Mouse (Mus musculus) kidney, postnatal 0 days (tissue): ENCODE measurements around the gene Rab21. TPM values are rescaled to one million over a fixed set of nuclear protein-coding genes. Genes with fewer than 3 reads are reported as not detected.
A peak's percentile ranks its signal among the peaks of the same experiment; 100 is the strongest.

Experiments
- ATAC-seq: fragments of 200-750 bp; cut with Nextera tagmentation; replicated peaks from 2 replicates; pipeline ENCODE4 v1.8.0; 2017; ENCODE audit warnings: low read depth, moderate number of reproducible peaks, moderate TSS enrichment, moderate library complexity; ENCODE audit not compliant: low FRiP score
- DNase-seq: peaks from one replicate; pipeline ENCODE4 v3.0.0-alpha.2; 2016; ENCODE audit warnings: low spot score
- H3K27ac ChIP-seq: fragments of 300-500 bp; sonication (generic); 2 replicates; pipeline ENCODE4 v1.5.1; 2014; ENCODE audit warnings: mild to moderate bottlenecking
- H3K27me3 ChIP-seq: fragments of 300-500 bp; sonication (generic); 2 replicates; pipeline ENCODE4 v1.6.1; 2014; ENCODE audit warnings: low read length, mixed read lengths; ENCODE audit not compliant: insufficient read depth
- H3K36me3 ChIP-seq: fragments of 300-500 bp; sonication (generic); 2 replicates; pipeline ENCODE4 v1.6.1; 2014; ENCODE audit warnings: low read length, mixed read lengths; ENCODE audit not compliant: insufficient read depth
- H3K4me1 ChIP-seq: fragments of 300-500 bp; sonication (generic); replicated peaks from 2 replicates; pipeline ENCODE4 v1.6.1; 2014; ENCODE audit warnings: antibody characterized with exemption, low read length, mixed read lengths; ENCODE audit not compliant: insufficient read depth
- H3K4me2 ChIP-seq: fragments of 300-500 bp; sonication (generic); 2 replicates; pipeline ENCODE4 v1.6.1; 2014; ENCODE audit warnings: mild to moderate bottlenecking, low read length, moderate library complexity, mixed read lengths
- H3K4me3 ChIP-seq: fragments of 300-500 bp; sonication (generic); replicated peaks from 2 replicates; pipeline ENCODE4 v1.5.1; 2014; ENCODE audit warnings: low read depth, low read length
- H3K9ac ChIP-seq: fragments of 300-500 bp; sonication (generic); 2 replicates; pipeline ENCODE4 v1.6.1; 2014; ENCODE audit warnings: low read depth, low read length
- H3K9me3 ChIP-seq: fragments of 300-500 bp; sonication (generic); replicated peaks from 2 replicates; pipeline ENCODE4 v1.6.1; 2016; ENCODE audit warnings: low read length, inconsistent platforms, mixed read lengths
- CTCF ChIP-seq: IDR thresholded peaks from 2 replicates; pipeline ENCODE4 v1.5.1; 2016; ENCODE audit warnings: antibody characterized with exemption, low read depth, mild to moderate bottlenecking, moderate library complexity
- WGBS: fragments of 180-500 bp; shearing (Covaris S2); extraction: QIAGEN DNeasy Blood & Tissue Kit; methylation state at CpG from one replicate; pipeline ENCODE4 v1.1.7; 2014; 5-methylcytosine and 5-hydroxymethylcytosine counted together
- polyA plus RNA-seq: library from polyadenylated mRNA; unstranded; fragments of >200 nt; fragmentation: Nextera tagmentation; extraction: Ambion mirVana; gene quantifications from 2 replicates; pipeline ENCODE4 v1.2.1, GENCODE M21; 2015

The Rab21 gene
- polyA plus RNA-seq, 1 experiment from 2014 or later = 17.8 TPM

DNA sequence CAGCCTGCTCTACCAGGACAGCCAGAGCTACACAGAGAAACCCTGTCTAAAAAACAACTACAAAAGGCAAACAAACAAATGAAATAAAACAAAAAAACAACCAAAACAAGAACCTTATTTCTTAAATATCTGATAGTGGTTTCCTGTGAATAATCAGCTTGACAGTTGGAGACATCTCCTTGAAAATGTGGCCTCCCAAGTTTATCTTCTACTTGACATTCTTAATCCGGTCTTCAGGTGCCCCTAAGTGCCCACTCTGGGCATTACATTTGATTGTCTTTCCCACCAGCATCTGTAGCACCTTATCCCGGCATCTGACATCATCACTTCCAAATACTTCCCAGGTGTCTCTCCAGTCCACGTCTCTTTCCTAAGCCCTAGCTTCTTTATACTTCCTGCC is 61.9 kb downstream of the Rab21 start:
- H3K9ac ChIP-seq = no peak overlapping the region
- no peaks in the 10 kb centered on the region for H3K36me3 ChIP-seq
- H3K9me3 ChIP-seq = no peaks in the 10 kb centered on the region
- no peak overlapping the region for H3K4me3 ChIP-seq
- DNase-seq (no peak), ATAC-seq (no peak)
- H3K27me3 ChIP-seq = no peaks in the 10 kb centered on the region
- TF ChIP-seq CTCF = no peak
- no peak overlapping the region for H3K27ac ChIP-seq
- 79% methylated on average over 3 of the region's 3 CpGs for WGBS
- no peak overlapping the region for H3K4me2 ChIP-seq
- 0 out of 2 replicates have a peak, but pooled peaks cover 7% of the 10 kb centered on the region for H3K4me1 ChIP-seq

GRCm38 (mm10) chr10:115252321-115252757 is 63.1 kb downstream of the Rab21 start:
- Histone ChIP-seq H3K27ac (peak overlapping the region; percentile 11), H3K27me3 (no peaks in the 10 kb centered on the region), H3K9ac (peak overlapping the region; percentile 46), H3K4me1 (0 out of 2 replicates have a peak, but pooled peaks cover 7% of the 10 kb centered on the region), H3K36me3 (no peaks in the 10 kb centered on the region), H3K9me3 (no peaks in the 10 kb centered on the region), H3K4me2 (peak overlapping the region; percentile 75), H3K4me3 (peak overlapping the region; percentile 96)
- no peak for TF ChIP-seq CTCF
- 9% methylated on average over 10 of the region's 10 CpGs for WGBS
- DNase-seq = peak; percentile 44
- no peak for ATAC-seq

DNA sequence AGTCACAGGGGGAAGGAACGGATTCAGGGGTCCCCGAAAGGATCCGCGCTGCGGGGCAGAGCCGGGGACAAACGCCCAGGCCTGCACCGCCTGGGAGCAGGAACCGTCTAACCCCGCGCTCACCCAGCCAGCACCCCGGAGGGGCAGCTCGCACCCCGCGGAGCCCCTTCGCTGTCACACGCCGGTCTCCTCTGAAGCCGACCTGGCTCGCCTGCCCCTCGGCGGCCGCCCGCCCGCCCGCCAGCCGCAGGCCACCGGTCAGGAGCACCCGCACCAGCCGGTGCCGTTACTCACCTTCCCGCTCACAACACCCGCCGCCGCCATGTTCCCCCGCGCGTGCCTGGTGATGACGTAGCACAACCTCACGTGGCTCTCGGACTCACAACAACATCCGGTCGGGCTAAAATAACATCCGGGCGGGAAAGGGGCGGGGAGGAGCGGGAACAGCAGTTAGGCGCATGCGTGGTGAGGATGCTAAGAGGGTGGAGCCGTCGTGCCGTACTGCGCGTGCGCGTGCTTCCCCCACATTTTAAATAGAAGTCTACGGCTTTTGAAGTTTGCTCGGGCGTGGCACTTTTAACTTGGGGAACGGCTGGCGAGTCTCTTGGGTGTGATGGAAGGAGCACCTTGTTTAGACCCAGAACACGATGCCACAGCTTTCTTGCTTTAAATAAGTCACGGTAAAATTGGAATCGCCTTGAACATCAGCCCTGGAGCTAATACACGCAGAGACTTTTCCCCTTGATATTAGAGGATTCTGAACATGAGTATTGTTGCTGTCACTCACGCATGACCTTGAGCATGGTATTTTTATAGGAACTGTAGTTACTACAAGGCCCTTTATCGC is 64.1 kb downstream of the Rab21 start, which contains the start of gene Tbc1d15:
TSS of gene Tbc1d15 (minus strand) at position 380 of the 847 bp plus-strand sequence.
- under 1% methylated on average over 65 of the region's 67 CpGs for WGBS
- DNase-seq = peak; percentile 100
- no peak for TF ChIP-seq CTCF
- no peaks in the 10 kb centered on the region for H3K36me3 ChIP-seq
- peak within 1 kb of the TSS; percentile 96 for H3K4me3 ChIP-seq
- ATAC-seq = peak; percentile 98
- H3K4me2 ChIP-seq = peak within 1 kb of the TSS; percentile 75
- peak within 1 kb of the TSS; percentile 89 for H3K9ac ChIP-seq
- H3K4me1 ChIP-seq = 0 out of 2 replicates have a peak, but pooled peaks cover 7% of the 10 kb centered on the region
- H3K9me3 ChIP-seq = no peaks in the 10 kb centered on the region
- H3K27me3 ChIP-seq = no peaks in the 10 kb centered on the region
- H3K27ac ChIP-seq = peak within 1 kb of the TSS; percentile 66

GRCm38 (mm10) chr10:115250235-115251087 is 64.9 kb downstream of the Rab21 start:
- H3K27ac ChIP-seq = peak overlapping the region; percentile 66
- H3K9ac ChIP-seq = peak overlapping the region; percentile 89
- 30% methylated on average over 33 of the region's 38 CpGs for WGBS
- H3K36me3 ChIP-seq = no peaks in the 10 kb centered on the region
- ATAC-seq (peak; percentile 31), DNase-seq (peak; percentile 15)
- H3K27me3 ChIP-seq = no peaks in the 10 kb centered on the region
- no peak for TF ChIP-seq CTCF
- H3K4me2 ChIP-seq = peak overlapping the region; percentile 74
- no peaks in the 10 kb centered on the region for H3K9me3 ChIP-seq
- H3K4me3 ChIP-seq = peak overlapping the region; percentile 96
- 0 out of 2 replicates have a peak, but pooled peaks cover 7% of the 10 kb centered on the region for H3K4me1 ChIP-seq

GRCm38 (mm10) chr10:115248041-115248440 is 67.4 kb downstream of the Rab21 start:
- H3K4me2 ChIP-seq = peak overlapping the region; percentile 12; the same call in 1 of the 2 replicates
- no peak overlapping the region for H3K27ac ChIP-seq
- H3K4me3 ChIP-seq = no peak overlapping the region
- H3K27me3 ChIP-seq = no peaks in the 10 kb centered on the region
- H3K9ac ChIP-seq = no peak overlapping the region
- TF ChIP-seq CTCF = no peak
- H3K9me3 ChIP-seq = no peaks in the 10 kb centered on the region
- peak; percentile 63 for DNase-seq
- no peak for ATAC-seq
- WGBS = 28% methylated on average over 7 of the region's 7 CpGs
- H3K4me1 ChIP-seq = 0 out of 2 replicates have a peak, but pooled peaks cover 7% of the 10 kb centered on the region
- no peaks in the 10 kb centered on the region for H3K36me3 ChIP-seq

DNA sequence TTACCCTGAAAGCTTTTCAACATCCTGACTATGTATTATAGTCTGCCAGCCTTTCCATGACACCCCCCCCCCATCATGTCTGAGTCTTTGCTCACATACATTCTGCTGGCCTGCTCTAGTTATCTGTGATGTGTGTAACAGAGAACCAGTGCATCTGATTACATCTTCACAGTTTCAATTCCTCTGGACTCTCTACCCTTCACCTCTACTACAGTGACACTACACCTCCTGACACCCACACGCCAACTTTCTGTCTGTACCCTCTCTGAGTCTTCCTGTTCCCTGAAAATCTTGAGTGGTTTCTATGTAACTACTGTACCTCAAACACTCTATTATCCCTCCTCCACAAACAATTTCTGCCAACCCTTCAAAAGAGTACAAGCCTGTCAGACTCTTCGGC is 69.9 kb downstream of the Rab21 start:
- no peak for ATAC-seq
- no peak for DNase-seq
- Histone ChIP-seq H3K4me1 (0 out of 2 replicates have a peak, but pooled peaks cover 7% of the 10 kb centered on the region), H3K9ac (no peak overlapping the region), H3K36me3 (0 out of 2 replicates have a peak, but pooled peaks cover under 1% of the 10 kb centered on the region), H3K27me3 (no peaks in the 10 kb centered on the region), H3K9me3 (no peaks in the 10 kb centered on the region), H3K27ac (no peak overlapping the region), H3K4me2 (no peak overlapping the region), H3K4me3 (no peak overlapping the region)
- 88% methylated on average over 2 of the region's 2 CpGs for WGBS
- TF ChIP-seq CTCF = no peak
